Mouse (Mus musculus): ENCODE measurements around the gene Dennd4b.

DNA sequence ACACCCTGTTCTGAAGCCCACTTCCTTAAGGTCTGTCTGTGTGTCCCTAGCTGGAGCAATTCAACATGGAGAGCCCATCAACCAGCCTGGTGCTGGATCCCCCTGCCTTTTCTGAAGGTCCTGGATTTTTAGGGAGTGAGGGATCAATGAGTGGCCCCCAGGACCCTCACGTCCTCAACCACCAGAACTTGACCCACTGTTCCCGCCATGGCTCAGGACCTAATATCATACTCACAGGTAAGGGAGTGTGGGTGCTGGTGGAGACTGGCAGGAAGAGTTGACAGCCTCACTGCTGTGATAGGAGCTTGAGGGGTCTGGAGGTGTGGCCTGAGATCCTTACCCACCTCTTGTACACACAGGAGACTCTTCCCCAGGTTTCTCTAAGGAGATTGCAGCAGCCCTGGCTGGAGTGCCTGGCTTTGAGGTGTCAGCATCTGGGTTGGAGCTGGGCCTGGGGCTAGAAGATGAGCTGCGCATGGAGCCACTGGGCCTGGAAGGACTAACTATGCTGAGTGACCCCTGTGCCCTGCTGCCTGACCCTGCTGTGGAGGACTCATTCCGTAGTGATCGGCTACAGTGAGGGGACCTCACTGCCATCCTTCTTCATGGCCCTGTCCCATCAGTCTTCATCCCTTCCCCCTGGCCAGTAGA lies 1.7 kb upstream of the Dennd4b start:
- no peak for TF ChIP-seq CTCF (IDR thresholded peaks at IDR 0.05; ENCODE audit: control insufficient read depth, insufficient read depth, insufficient replicate concordance, low read depth, low read length)
- no peak for TF ChIP-seq POLR2A (IDR thresholded peaks at IDR 0.05; ENCODE audit: control insufficient read depth, low read depth, low read length)
